Mouse (Mus musculus) bone marrow macrophage, adult 2 months (primary cell): ENCODE results near the gene Ccdc85a. TPM values are rescaled to one million over a fixed set of nuclear protein-coding genes. Genes with fewer than 3 reads are reported as not detected.

ENCODE experiments used
- H3K27ac ChIP-seq: 2 replicates; pipeline ENCODE4 v1.5.1; 2012; ENCODE audit warnings: low read depth, low read length; ENCODE audit not compliant: insufficient read depth
- H3K4me1 ChIP-seq: 2 replicates; pipeline ENCODE4 v1.6.1; 2012; ENCODE audit warnings: low read length; ENCODE audit not compliant: control insufficient read depth, insufficient read depth
- H3K4me3 ChIP-seq: 2 replicates; pipeline ENCODE4 v1.5.1; 2012; ENCODE audit warnings: mild to moderate bottlenecking, low read length, moderate library complexity; ENCODE audit not compliant: insufficient read depth
- CTCF ChIP-seq: IDR thresholded peaks from 2 replicates; pipeline ENCODE4 v1.5.1; 2012; ENCODE audit warnings: low read depth, mild to moderate bottlenecking, low read length, moderate library complexity
- POLR2A ChIP-seq: IDR thresholded peaks from 2 replicates; pipeline ENCODE4 v1.6.1; 2012; ENCODE audit warnings: mild to moderate bottlenecking, low read depth, low read length, borderline replicate concordance
- polyA plus RNA-seq: library from polyadenylated mRNA; stranded (reverse); fragments of >200 nt; gene quantifications from 2 replicates; pipeline ENCODE4 v1.2.4, GENCODE M21; 2012; ENCODE audit not compliant: missing spikeins, insufficient read depth, insufficient read length

Gene Ccdc85a
- polyA plus RNA-seq, 1 experiment, result not detected

DNA sequence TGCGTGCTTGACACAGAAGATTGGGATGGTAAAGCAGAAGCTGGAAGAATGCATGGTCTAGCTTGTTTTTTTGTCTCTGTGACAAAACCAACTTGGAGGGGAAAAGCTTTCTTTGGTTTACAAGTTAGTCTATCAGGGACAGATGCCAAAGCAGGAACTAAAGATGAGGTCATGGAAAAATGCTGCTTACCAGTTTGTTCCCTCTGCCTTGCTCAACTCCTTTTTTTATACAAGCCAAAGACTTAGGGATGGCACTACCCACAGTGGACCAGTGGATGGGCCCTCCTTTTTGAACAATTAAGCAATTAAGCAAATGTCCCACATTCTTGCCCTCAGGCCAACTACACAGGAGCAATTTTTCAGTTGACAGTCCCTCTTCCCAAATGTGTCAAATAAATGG, 42.8 kb downstream of the Ccdc85a start:
- TF ChIP-seq POLR2A, result no peak
- no peak for TF ChIP-seq CTCF
- Histone ChIP-seq H3K27ac (no peak overlapping the region), H3K4me3 (no peak overlapping the region), H3K4me1 (no peaks in the 10 kb centered on the region)

DNA sequence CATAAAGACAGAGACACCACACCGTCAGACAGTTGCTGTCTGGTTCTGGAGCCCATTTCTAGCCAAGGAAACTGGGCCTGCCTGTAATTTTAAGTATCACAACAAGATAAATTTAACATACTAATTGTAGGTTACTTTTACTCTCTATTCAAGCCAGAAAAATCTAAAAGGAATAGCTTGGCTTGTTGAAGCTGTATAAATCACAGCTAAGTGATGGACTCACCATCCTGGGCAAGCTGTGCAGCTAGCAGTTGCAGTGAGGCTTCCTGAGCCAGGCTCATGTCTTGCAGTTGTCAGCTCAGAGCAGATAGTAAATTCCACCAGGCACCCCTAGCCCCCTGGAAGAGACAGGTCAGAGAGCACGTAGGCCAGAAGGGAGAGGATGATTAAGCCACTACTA, 50.8 kb downstream of the Ccdc85a start:
- TF ChIP-seq POLR2A (no peak), CTCF (no peak)
- Histone ChIP-seq H3K4me3 (no peak overlapping the region), H3K27ac (no peak overlapping the region), H3K4me1 (no peaks in the 10 kb centered on the region)

DNA sequence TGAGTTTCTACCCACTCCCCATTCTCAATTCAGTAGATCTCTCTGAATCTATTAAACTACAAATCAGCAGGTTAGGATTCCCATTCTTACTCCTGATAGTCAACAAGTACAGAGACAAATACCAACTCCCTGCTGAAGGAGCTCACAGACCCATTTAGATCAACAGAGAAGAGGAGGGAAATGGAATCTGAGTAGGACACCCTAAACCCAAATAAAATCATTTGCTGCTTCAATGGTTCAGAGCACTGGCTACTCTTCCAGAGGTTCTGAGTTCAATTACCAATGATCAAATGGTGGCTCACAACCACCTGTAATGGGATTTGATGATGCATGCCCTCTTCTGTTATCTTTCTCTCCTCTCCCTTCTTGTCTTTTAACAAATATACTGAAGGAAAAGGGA, 82.9 kb downstream of the Ccdc85a start:
- Histone ChIP-seq H3K4me3 (no peak overlapping the region), H3K27ac (no peak overlapping the region), H3K4me1 (no peaks in the 10 kb centered on the region)
- TF ChIP-seq CTCF, result no peak
- TF ChIP-seq POLR2A, result no peak

DNA sequence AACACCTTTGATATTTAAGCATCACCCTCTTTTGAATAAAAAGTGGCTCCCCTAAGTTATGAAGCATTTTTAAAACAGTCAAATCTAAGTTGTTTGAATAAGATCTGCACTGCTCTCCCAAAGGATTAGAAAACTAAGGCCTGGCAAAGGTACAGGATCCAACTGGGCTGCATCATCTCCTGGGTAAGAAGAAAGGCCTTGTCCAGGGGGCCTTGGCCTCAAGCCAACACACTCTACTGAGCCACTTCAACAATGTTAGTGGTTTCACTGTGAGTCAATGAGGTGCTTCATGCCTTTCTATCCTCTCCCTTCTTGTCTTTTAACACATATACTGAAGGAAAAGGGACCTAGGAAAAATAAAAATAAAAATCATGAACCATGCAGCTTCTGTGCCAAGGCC, 87.1 kb downstream of the Ccdc85a start:
- H3K27ac ChIP-seq, result no peak overlapping the region
- no peaks in the 10 kb centered on the region for H3K4me1 ChIP-seq
- no peak overlapping the region for H3K4me3 ChIP-seq
- TF ChIP-seq POLR2A (no peak), CTCF (no peak)

DNA sequence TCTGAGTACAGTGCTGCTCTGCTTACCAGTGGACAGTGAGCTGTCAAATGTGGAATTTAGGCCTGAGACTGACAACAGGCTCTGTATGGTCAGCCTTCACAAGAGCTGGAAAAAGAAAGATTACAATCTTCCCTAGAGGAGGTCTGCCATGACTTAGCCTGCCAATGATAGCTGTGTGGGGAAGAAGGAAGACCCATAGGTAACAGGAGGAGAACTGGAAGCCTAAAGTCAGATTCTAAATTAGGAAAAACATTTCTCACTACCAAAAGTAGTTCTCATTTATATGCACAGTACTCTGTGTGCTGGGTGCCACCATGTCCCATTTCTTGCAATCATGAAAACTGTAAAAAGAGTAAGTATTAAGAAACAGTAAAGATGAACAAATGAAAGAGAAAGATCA, 90.8 kb downstream of the Ccdc85a start:
- Histone ChIP-seq H3K4me3 (no peak overlapping the region), H3K4me1 (no peaks in the 10 kb centered on the region), H3K27ac (no peak overlapping the region)
- no peak for TF ChIP-seq POLR2A
- TF ChIP-seq CTCF, result no peak

DNA sequence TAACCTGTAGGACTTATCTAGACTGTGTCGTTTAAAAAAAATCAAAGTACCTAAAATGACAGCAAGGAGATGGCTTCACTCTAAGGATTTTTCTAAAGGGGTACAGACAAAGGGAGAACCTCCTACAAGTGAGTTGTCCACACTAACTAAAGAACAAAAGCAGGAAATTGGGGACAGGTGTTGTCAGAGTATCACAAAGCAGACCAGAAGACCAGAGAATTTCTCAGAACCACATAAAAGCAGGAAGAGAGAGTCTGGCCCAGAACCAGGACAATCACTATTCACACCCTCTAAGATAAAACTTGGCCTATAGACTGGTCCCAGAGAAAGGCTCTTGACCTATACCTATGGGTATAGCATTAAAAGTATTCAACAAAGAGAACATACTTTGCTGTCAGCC, 92.8 kb downstream of the Ccdc85a start:
- Histone ChIP-seq H3K4me3 (no peak overlapping the region), H3K4me1 (no peaks in the 10 kb centered on the region), H3K27ac (no peak overlapping the region)
- no peak for TF ChIP-seq POLR2A
- no peak for TF ChIP-seq CTCF

DNA sequence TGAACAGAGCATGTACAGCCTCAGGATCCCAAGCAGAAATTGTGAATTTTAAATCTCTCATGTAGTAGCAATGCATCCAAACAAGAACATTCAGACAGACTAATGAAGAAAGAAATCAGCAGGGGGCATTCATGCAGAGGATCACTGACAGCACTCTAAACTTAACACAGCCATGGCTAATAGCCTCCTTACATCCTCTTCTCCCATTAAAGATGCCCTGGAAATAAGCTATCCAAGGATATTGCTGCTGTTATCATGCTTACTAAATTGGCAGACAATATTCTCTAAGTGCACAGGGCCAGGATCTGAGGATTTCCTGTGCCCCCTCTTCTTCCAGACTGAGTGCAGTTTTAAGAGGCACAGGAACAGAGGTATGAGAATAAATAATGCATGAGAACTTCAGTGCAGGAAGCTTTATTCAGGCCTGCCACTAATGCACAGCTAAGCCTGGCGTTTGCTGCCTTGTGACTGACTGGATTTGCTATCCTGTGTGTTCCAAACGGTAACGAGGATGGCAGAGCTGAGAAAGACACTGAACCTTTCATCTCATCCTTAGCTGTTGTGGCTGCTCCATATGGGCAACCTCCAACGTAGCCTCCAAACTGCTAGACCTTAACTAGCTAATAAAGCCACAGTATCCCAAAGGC, 99.9 kb downstream of the Ccdc85a start:
- TF ChIP-seq POLR2A (no peak), CTCF (no peak)
- H3K4me1 ChIP-seq, result no peaks in the 10 kb centered on the region
- no peak overlapping the region for H3K27ac ChIP-seq
- no peak overlapping the region for H3K4me3 ChIP-seq

DNA sequence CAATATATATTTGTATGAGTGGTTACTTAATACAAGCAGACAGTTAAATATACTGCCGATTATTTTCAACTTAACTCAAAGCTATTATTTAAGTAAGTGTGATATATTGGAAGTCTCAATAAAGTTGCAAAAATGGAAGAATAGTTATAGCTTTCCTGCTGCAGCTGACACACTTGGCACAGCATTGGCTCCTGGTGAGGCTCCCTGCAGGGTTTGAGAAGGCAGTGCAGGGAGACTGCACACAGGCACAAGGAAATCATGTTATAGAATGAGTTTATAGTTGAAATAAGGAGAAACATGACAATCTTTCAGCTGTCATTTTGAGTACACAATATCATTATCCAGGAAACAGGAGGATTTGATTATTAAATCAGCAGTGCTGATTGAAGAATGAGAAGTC, 107.0 kb downstream of the Ccdc85a start:
- no peak overlapping the region for H3K4me3 ChIP-seq
- TF ChIP-seq POLR2A (no peak), CTCF (no peak)
- no peak overlapping the region for H3K27ac ChIP-seq
- no peaks in the 10 kb centered on the region for H3K4me1 ChIP-seq

DNA sequence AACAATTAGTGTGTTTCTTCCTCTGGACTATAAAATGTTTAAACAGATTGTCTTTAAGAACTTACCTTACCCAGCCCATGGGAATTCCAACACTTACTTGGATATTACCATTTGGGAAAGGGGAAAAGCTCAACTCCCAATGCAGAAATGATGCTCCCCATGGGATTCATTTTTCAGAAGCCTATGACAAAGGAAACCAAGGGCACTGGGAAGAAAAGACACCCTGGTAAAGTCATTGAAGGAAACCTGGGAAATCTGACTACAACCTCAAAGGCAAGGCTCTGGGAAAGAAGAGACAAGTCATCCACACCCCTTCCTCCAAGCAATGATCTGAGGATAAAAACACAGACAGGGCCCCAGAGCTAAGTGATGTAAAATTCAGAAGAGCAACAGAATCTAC, 118.4 kb downstream of the Ccdc85a start:
- TF ChIP-seq CTCF (no peak), POLR2A (no peak)
- H3K27ac ChIP-seq, result no peak overlapping the region
- H3K4me3 ChIP-seq, result no peak overlapping the region
- H3K4me1 ChIP-seq, result no peaks in the 10 kb centered on the region

DNA sequence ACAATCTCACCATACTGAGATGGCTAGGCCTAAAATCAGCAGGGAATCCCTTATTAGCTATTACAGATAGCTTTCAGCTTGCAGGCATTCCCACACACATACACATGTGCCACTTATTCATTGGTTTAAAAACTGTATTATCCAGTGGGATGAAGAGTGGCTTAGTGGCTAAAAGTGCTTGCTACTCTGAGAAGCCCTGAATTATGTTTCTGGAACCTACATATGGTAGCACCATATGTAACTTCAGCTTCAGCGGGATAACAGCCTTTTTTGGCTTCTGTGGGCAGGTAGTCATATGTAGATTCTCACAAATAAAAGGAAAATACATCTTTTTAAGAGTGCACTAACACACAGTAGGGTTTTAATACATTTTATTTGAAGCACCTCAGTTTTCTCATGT, 119.2 kb downstream of the Ccdc85a start:
- Histone ChIP-seq H3K27ac (no peak overlapping the region), H3K4me3 (no peak overlapping the region), H3K4me1 (no peaks in the 10 kb centered on the region)
- TF ChIP-seq POLR2A (no peak), CTCF (no peak)

DNA sequence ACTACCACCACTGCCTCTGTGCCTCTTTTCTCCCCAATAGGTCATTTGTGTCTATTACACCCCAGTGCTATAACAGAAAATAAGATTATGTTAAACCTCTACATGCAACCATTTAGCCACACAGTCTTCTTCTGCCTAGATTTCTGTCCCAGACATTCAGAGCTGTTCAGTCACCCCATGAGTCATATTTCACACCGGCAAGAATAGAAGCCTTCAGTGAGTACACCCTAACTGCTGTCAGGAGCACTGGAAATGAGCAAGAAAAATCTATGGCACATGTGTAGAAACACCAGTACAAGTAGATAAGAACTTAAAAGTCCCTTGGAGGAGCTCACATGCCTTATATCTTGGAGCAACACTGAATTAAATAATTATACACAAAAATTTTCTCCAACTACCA, 125.0 kb downstream of the Ccdc85a start:
- Histone ChIP-seq H3K4me1 (no peaks in the 10 kb centered on the region), H3K4me3 (no peak overlapping the region), H3K27ac (no peak overlapping the region)
- TF ChIP-seq POLR2A (no peak), CTCF (no peak)
